Mouse (Mus musculus): ENCODE measurements around the gene Ccl2. TPM values are rescaled to one million over a fixed set of nuclear protein-coding genes. Genes with fewer than 3 reads are reported as not detected.

Gene Ccl2
- total and polyA plus RNA-seq, 3 experiments = 0.15 TPM; not detected in 2

GRCm38 (mm10) chr11:82022504-82023056, 12.8 kb upstream of the Ccl2 start:
- H3K27me3 ChIP-seq (ENCODE audit: control insufficient read depth in 1 of 2, insufficient read depth in 2 of 2, low read length in 2 of 2) = no peaks in the 10 kb centered on the region
- no peak overlapping the region for H3K27ac ChIP-seq (ENCODE audit: control insufficient read depth, low read depth, low read length)
- no peak for TF ChIP-seq ELF1 (IDR thresholded peaks at IDR 0.05; ENCODE audit: low read depth, low read length)
- no peak for TF ChIP-seq RAD21 (IDR thresholded peaks at IDR 0.05; ENCODE audit: low read depth, low read length)
- no peak overlapping the region for H3K4me3 ChIP-seq (ENCODE audit: control insufficient read depth in 1 of 2, insufficient read depth in 1 of 2, low read depth in 2 of 2, low read length in 2 of 2)
- DNase-seq (ENCODE audit: low read depth, low spot score) = no peak
- no peaks in the 10 kb centered on the region for H3K36me3 ChIP-seq (ENCODE audit: control insufficient read depth in 1 of 2, insufficient read depth in 2 of 2, low read length in 2 of 2)
- no peaks in the 10 kb centered on the region for H3K79me2 ChIP-seq (ENCODE audit: control insufficient read depth, insufficient read depth, low read length, poor library complexity)
- H3K9ac ChIP-seq (ENCODE audit: control insufficient read depth, low read depth, low read length, poor library complexity, severe bottlenecking) = no peak overlapping the region
- H3K4me1 ChIP-seq (ENCODE audit: control insufficient read depth in 1 of 2, insufficient read depth in 2 of 2, low read length in 2 of 2) = no peaks in the 10 kb centered on the region
- no peaks in the 10 kb centered on the region for H3K9me3 ChIP-seq (replicated peaks; ENCODE audit: insufficient read depth, low read length)

GRCm38 (mm10) chr11:82023769-82024168, 11.6 kb upstream of the Ccl2 start:
- Histone ChIP-seq H3K4me3 (ENCODE audit: control insufficient read depth in 1 of 2, insufficient read depth in 1 of 2, low read depth in 2 of 2, low read length in 2 of 2) (no peak overlapping the region), H3K27ac (ENCODE audit: control insufficient read depth, low read depth, low read length) (no peak overlapping the region), H3K36me3 (ENCODE audit: control insufficient read depth in 1 of 2, insufficient read depth in 2 of 2, low read length in 2 of 2) (no peaks in the 10 kb centered on the region), H3K79me2 (ENCODE audit: control insufficient read depth, insufficient read depth, low read length, poor library complexity) (no peaks in the 10 kb centered on the region), H3K4me1 (ENCODE audit: control insufficient read depth in 1 of 2, insufficient read depth in 2 of 2, low read length in 2 of 2) (no peaks in the 10 kb centered on the region), H3K9me3 (replicated peaks; ENCODE audit: insufficient read depth, low read length) (no peaks in the 10 kb centered on the region), H3K27me3 (ENCODE audit: control insufficient read depth in 1 of 2, insufficient read depth in 2 of 2, low read length in 2 of 2) (no peaks in the 10 kb centered on the region), H3K9ac (ENCODE audit: control insufficient read depth, low read depth, low read length, poor library complexity, severe bottlenecking) (no peak overlapping the region)
- DNase-seq (ENCODE audit: low read depth, low spot score) = no peak
- TF ChIP-seq USF2 (IDR thresholded peaks at IDR 0.05; ENCODE audit: borderline replicate concordance in 1 of 2, insufficient read depth in 1 of 2, low read depth in 1 of 2, low read length in 2 of 2) (no peak), KAT2A (conservative IDR thresholded peaks at IDR 0.05; ENCODE audit: low read depth, low read length) (no peak), ZMIZ1 (IDR thresholded peaks at IDR 0.05; ENCODE audit: low read depth, low read length) (no peak), RCOR1 (IDR thresholded peaks at IDR 0.05; ENCODE audit: low read depth, low read length) (no peak)

GRCm38 (mm10) chr11:82030171-82030570, 5.2 kb upstream of the Ccl2 start:
- no peak overlapping the region for H3K9ac ChIP-seq (ENCODE audit: control insufficient read depth, low read depth, low read length, poor library complexity, severe bottlenecking)
- H3K27ac ChIP-seq (ENCODE audit: control insufficient read depth, low read depth, low read length) = no peak overlapping the region
- no peak for TF ChIP-seq RCOR1 (IDR thresholded peaks at IDR 0.05; ENCODE audit: low read depth, low read length)
- TF ChIP-seq USF2 (IDR thresholded peaks at IDR 0.05; ENCODE audit: borderline replicate concordance in 1 of 2, insufficient read depth in 1 of 2, low read depth in 1 of 2, low read length in 2 of 2) = no peak
- TF ChIP-seq TAL1 (IDR thresholded peaks at IDR 0.05; ENCODE audit: low read length) = no peak
- TF ChIP-seq POLR2A (IDR thresholded peaks at IDR 0.05; ENCODE audit: control insufficient read depth in 1 of 2, insufficient read depth in 1 of 2, low read depth in 1 of 2, low read length in 2 of 2, poor library complexity in 1 of 2) = no peak
- TF ChIP-seq NRF1 (IDR thresholded peaks at IDR 0.05; ENCODE audit: insufficient read depth, low read depth, low read length, poor library complexity, severe bottlenecking) = no peak
- no peak for TF ChIP-seq CHD1 (IDR thresholded peaks at IDR 0.05; ENCODE audit: low read depth, low read length)
- TF ChIP-seq BHLHE40 (IDR thresholded peaks at IDR 0.05; ENCODE audit: borderline replicate concordance, low read depth, low read length) = no peak
- no peak for TF ChIP-seq RAD21 (IDR thresholded peaks at IDR 0.05; ENCODE audit: low read depth, low read length)
- no peaks in the 10 kb centered on the region for H3K79me2 ChIP-seq (ENCODE audit: control insufficient read depth, insufficient read depth, low read length, poor library complexity)
- no peaks in the 10 kb centered on the region for H3K9me3 ChIP-seq (replicated peaks; ENCODE audit: insufficient read depth, low read length)
- no peaks in the 10 kb centered on the region for H3K36me3 ChIP-seq (ENCODE audit: control insufficient read depth in 1 of 2, insufficient read depth in 2 of 2, low read length in 2 of 2)
- H3K27me3 ChIP-seq (ENCODE audit: control insufficient read depth in 1 of 2, insufficient read depth in 2 of 2, low read length in 2 of 2) = no peaks in the 10 kb centered on the region
- no peak for DNase-seq (ENCODE audit: low read depth, low spot score)
- H3K4me3 ChIP-seq (ENCODE audit: control insufficient read depth in 1 of 2, insufficient read depth in 1 of 2, low read depth in 2 of 2, low read length in 2 of 2) = no peak overlapping the region
- H3K4me1 ChIP-seq (ENCODE audit: control insufficient read depth in 1 of 2, insufficient read depth in 2 of 2, low read length in 2 of 2) = no peaks in the 10 kb centered on the region
